21 mouse cellular contexts compared by ENCODE assay signal in the genomic region with DNA sequence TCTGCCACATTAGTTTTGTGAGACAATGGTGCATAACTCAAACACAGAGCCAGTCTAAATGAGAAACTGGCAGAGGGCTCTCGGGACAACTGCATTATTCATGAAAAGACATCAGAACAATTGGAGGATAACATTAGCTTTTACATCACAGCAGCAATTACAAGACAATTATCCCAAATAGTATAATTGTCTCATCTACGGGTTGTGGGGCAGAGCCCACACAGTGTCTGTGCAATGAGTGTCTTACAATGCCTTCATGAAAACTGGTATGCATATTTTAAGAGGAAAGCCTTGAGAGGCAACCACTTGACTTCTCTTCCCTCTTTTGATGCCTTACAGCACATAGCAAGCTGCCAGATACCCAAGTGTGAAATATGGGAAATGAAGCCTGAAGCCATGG. TPM values are rescaled to one million over a fixed set of nuclear protein-coding genes. Genes with fewer than 3 reads are reported as not detected.
"Had no signal": no experiment of that assay in that cellular context is flagged by ENCODE, and none has a peak within 500 bp of the region (broad histone marks: within the 10 kb centered on the region; RNA-seq: fewer than 3 reads in every experiment).

No protein-coding gene starts in this region.

- H3K4me3 ChIP-seq: kidney, embryonic 15.5 days; limb, embryonic 13.5 days; midbrain, embryonic 12.5 days had no signal

- DNase-seq: kidney, postnatal 14 days; left cerebral cortex, postnatal 4 days; lung, adult 18-20 months; right cerebral cortex, adult 18-20 months; right cerebral cortex, postnatal 25 days; thymus, postnatal 14 days had no signal

- ATAC-seq: midbrain, embryonic 16.5 days had no signal

- H3K27ac ChIP-seq: kidney, embryonic 15.5 days; limb, embryonic 13.5 days; liver, embryonic 14.5 days; midbrain, embryonic 12.5 days; stomach, postnatal 0 days had no signal

- H3K4me1 ChIP-seq: kidney, embryonic 15.5 days; limb, embryonic 13.5 days; midbrain, embryonic 12.5 days had no signal

- H3K4me2 ChIP-seq: kidney, embryonic 15.5 days; limb, embryonic 13.5 days; midbrain, embryonic 12.5 days had no signal

- H3K9ac ChIP-seq: kidney, embryonic 15.5 days; limb, embryonic 13.5 days; liver, embryonic 14.5 days; midbrain, embryonic 12.5 days had no signal

- H3K27me3 ChIP-seq: kidney, embryonic 15.5 days; limb, embryonic 13.5 days; midbrain, embryonic 12.5 days had no signal

- H3K9me3 ChIP-seq: kidney, embryonic 15.5 days; limb, embryonic 13.5 days; midbrain, embryonic 12.5 days had no signal

- H3K36me3 ChIP-seq: kidney, embryonic 15.5 days; limb, embryonic 13.5 days; midbrain, embryonic 12.5 days had no signal

RNA-seq across cellular contexts. Expression of a gene that starts 23.8 kb away (rescaled TPM):
- total RNA-seq: layer of hippocampus, adult 8-10 months; layer of hippocampus, postnatal 14 days; left cerebral cortex, adult 18-20 months; left cerebral cortex, postnatal 10 days; left cerebral cortex, postnatal 4 days; liver, adult 2 months; megakaryocyte-erythroid progenitor cell, adult 5-6 weeks had no signal
- polyA plus RNA-seq: kidney, embryonic 15.5 days; large intestine, adult 2 months; limb, embryonic 13.5 days; liver, adult 2 months; liver, embryonic 14.5 days; lung, embryonic 16.5 days; midbrain, embryonic 12.5 days; midbrain, embryonic 16.5 days; small intestine, adult 2 months; stomach, postnatal 0 days had no signal
